Mouse (Mus musculus) stomach, postnatal 0 days (tissue): ENCODE measurements around the gene Myt1l.

Experiments
- CTCF ChIP-seq: IDR thresholded peaks from 2 replicates; pipeline ENCODE4 v1.5.1; 2016; ENCODE audit warnings: antibody characterized with exemption, low read depth, mild to moderate bottlenecking, moderate library complexity
- EP300 ChIP-seq: optimal IDR thresholded peaks from 2 replicates; pipeline ENCODE3; 2016; ENCODE audit warnings: antibody characterized with exemption

DNA sequence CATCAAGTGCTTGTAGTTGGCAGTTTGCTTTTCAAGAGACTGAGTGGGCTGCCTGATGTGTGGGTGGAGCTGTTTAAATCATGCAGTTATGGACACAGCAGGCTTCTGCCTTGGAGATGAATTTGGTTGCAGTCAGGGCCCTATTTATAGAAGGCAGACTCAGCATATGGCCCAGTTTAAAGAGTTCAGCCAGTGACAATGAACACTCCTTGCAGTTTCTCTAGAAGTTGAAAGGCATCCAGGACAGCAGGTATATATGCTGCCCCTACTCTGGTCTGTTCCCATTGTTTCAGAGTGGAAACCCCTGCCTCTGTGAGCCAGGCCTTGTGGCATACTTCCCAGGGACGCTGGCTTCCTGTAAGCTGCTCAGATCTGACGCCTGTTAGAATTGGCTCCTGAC lies 167.0 kb downstream of the Myt1l start:
- TF ChIP-seq CTCF (no peak), EP300 (no peak)
